Comparison of ENCODE assay signal across 8 mouse cellular contexts in the genomic region with DNA sequence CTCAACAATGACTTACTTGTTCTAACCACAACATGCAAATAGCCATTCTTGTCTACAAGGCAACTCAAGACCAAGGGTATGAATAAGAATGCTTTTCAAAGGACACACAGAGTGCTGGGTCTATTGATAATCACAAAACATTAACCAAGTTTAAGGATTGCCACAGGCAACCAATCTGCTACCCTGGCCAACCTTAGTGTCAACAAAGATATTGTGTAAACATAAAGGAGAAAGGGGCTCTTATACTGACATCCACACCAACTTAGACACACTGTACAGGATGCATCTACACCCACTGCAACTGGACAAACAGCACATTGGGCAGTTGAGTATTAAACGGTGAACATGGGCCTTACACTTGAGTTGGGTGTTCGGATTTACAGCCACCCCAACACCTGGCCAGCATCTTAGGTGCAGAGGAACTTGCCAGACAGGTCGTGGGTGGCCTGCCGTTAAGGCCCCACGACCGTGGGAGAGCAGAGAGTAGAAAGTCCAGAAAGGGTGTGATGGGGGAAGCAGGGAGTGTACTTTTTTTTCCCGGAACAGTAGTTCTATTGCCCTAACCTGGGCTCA. TPM values are rescaled to one million over a fixed set of nuclear protein-coding genes. Genes with fewer than 3 reads are reported as not detected.
DNase-seq lines count a peak whose midpoint lies in the region; ATAC-seq and TF ChIP-seq lines count a peak whose summit lies in the region.

No protein-coding gene starts in this region.

- no peaks in the 10 kb centered on the region for H3K9me3 ChIP-seq in E14TG2a.4 (ENCODE audit: low read length)
- no peaks in the 10 kb centered on the region for H3K9me3 ChIP-seq in forebrain, embryonic 15.5 days
- no peaks in the 10 kb centered on the region for H3K9me3 ChIP-seq in liver, embryonic 14.5 days (ENCODE audit: control insufficient read depth, low read length)

- H3K4me1 ChIP-seq in E14TG2a.4 (replicated peaks; ENCODE audit: low read depth, low read length): peaks cover 15% of the 10 kb centered on the region
- H3K4me1 ChIP-seq in forebrain, embryonic 15.5 days: peaks cover 26% of the 10 kb centered on the region
- peaks cover 2 to 7% of the 10 kb centered on the region in 2 experiments; a peak in 2 of 4 replicates for H3K4me1 ChIP-seq in liver, embryonic 14.5 days (replicated peaks; ENCODE audit: control insufficient read depth in 2 of 2, insufficient read depth in 2 of 2, low read length in 1 of 2)

- WGBS in forebrain, embryonic 15.5 days: 35% methylated on average over 7 of the region's 7 CpGs
- WGBS in liver, embryonic 14.5 days (ENCODE audit: insufficient replicate concordance): 31% methylated on average over 7 of the region's 7 CpGs

- no peak for TF ChIP-seq CTCF in E14TG2a.4 (conservative IDR thresholded peaks at IDR 0.05; ENCODE audit: low read length)
- TF ChIP-seq CTCF in liver, embryonic 14.5 days (IDR thresholded peaks at IDR 0.05; ENCODE audit: low read depth): no peak

- H3K4me2 ChIP-seq in forebrain, embryonic 15.5 days (replicated peaks): peak overlapping the region; percentile 93
- peak overlapping the region; percentile 65 for H3K4me2 ChIP-seq in liver, embryonic 14.5 days (ENCODE audit: low read depth)

- H3K27ac ChIP-seq in forebrain, embryonic 15.5 days (replicated peaks): peak overlapping the region; percentile 92
- H3K27ac ChIP-seq in liver, embryonic 14.5 days: no peak overlapping the region

- TF ChIP-seq EP300 in liver, embryonic 14.5 days (IDR thresholded peaks at IDR 0.05; ENCODE audit: low read depth): no peak

- no peaks in the 10 kb centered on the region for H3K36me3 ChIP-seq in E14TG2a.4 (ENCODE audit: insufficient read depth, low read length)
- no peaks in the 10 kb centered on the region for H3K36me3 ChIP-seq in forebrain, embryonic 15.5 days
- no peaks in the 10 kb centered on the region for H3K36me3 ChIP-seq in liver, embryonic 14.5 days (replicated peaks; ENCODE audit: control insufficient read depth, insufficient read depth, low read depth)

- no peak for DNase-seq in cerebellum, adult 18-20 months
- no peak for DNase-seq in liver, embryonic 14.5 days (ENCODE audit: low read depth in 3 of 3, low spot score in 3 of 3)
- no peak for DNase-seq in urinary bladder, adult 2 months (ENCODE audit: low spot score)
- DNase-seq in cerebellum, postnatal 14 days: no peak
- no peak for DNase-seq in B cell, adult 2 months

- H3K4me3 ChIP-seq in E14TG2a.4 (replicated peaks; ENCODE audit: low read length): peak overlapping the region; percentile 87
- H3K4me3 ChIP-seq in forebrain, embryonic 15.5 days: peak overlapping the region; percentile 69
- H3K4me3 ChIP-seq in liver, embryonic 14.5 days (ENCODE audit: insufficient read depth in 1 of 2, low read depth in 2 of 2, low read length in 2 of 2): peak overlapping the region; percentile 82

- H3K9ac ChIP-seq in forebrain, embryonic 15.5 days (replicated peaks): peak overlapping the region; percentile 85
- H3K9ac ChIP-seq in liver, embryonic 14.5 days (replicated peaks): peak overlapping the region; percentile 92

- ATAC-seq in cerebellum, adult (ENCODE audit: insufficient number of reproducible peaks, low FRiP score, low TSS enrichment): peak; percentile 13; the same call in 1 of the 2 replicates
- peak; percentile 23 for ATAC-seq in forebrain, embryonic 15.5 days (replicated peaks)
- peak; percentile 25 for ATAC-seq in liver, embryonic 14.5 days (ENCODE audit: insufficient read depth)

- peaks cover 20% of the 10 kb centered on the region for H3K27me3 ChIP-seq in E14TG2a.4 (ENCODE audit: insufficient read depth, low read length)
- H3K27me3 ChIP-seq in forebrain, embryonic 15.5 days: no peaks in the 10 kb centered on the region
- H3K27me3 ChIP-seq in liver, embryonic 14.5 days (ENCODE audit: control insufficient read depth, insufficient read depth, low read length): no peaks in the 10 kb centered on the region

RNA-seq across cellular contexts. Expression of gene Casd1, which starts 0.5 kb away (rescaled TPM):
- 34.1 and 40.3 TPM in 2 replicates for polyA plus RNA-seq in forebrain, embryonic 15.5 days (2015; fragmentation: Nextera tagmentation; extraction: Ambion mirVana)
- polyA plus RNA-seq in liver, embryonic 14.5 days (2012; rRNA removed): 6.6 and 7.7 TPM in 2 replicates
- polyA plus RNA-seq in liver, embryonic 14.5 days (2014; fragmentation: Nextera tagmentation; extraction: Ambion mirVana): 7.5 and 8.0 TPM in 2 replicates
- polyA plus RNA-seq in urinary bladder, adult 2 months (2012; rRNA removed): 29.1 and 29.2 TPM in 2 replicates
